Mouse (Mus musculus): ENCODE data around the gene Olfr221. TPM values are rescaled to one million over a fixed set of nuclear protein-coding genes. Genes with fewer than 3 reads are reported as not detected.
"Not testable (repeated sequence)": the region's sequence is repeated elsewhere in the genome, so short reads cannot be mapped to it uniquely, and the experiment has no call there.

Olfr221 gene
- not detected in 2 replicates for total RNA-seq (2015)
- not detected in 2 replicates for total RNA-seq (2017)

- not testable (repeated sequence) for ATAC-seq (replicated peaks; ENCODE audit: poor library complexity)
Observed at GRCm38 (mm10) chr14:52042359-52042758, at the start of gene Olfr221. Gene Olfr221 (minus strand): TSS chr14:52042459.

- ATAC-seq (replicated peaks; ENCODE audit: poor library complexity) = peak; percentile 57
Observed at GRCm38 (mm10) chr14:52083083-52083482, 40.8 kb upstream of the Olfr221 start.

- no peak for ATAC-seq (replicated peaks; ENCODE audit: poor library complexity)
Observed at GRCm38 (mm10) chr14:52071599-52072137, 29.4 kb upstream of the Olfr221 start.

GRCm38 (mm10) chr14:52066135-52066534, 23.9 kb upstream of the Olfr221 start:
- ATAC-seq (replicated peaks; ENCODE audit: poor library complexity) = no peak

- no peak for ATAC-seq (replicated peaks; ENCODE audit: poor library complexity)
Observed at GRCm38 (mm10) chr14:52061798-52062197, 19.5 kb upstream of the Olfr221 start.

GRCm38 (mm10) chr14:52060800-52061199, 18.5 kb upstream of the Olfr221 start:
- no peak for ATAC-seq (replicated peaks; ENCODE audit: poor library complexity)

- ATAC-seq (replicated peaks; ENCODE audit: poor library complexity) = no peak
Observed at GRCm38 (mm10) chr14:52059982-52060381, 17.7 kb upstream of the Olfr221 start.

- not testable (repeated sequence) for ATAC-seq (replicated peaks; ENCODE audit: poor library complexity)
Observed at GRCm38 (mm10) chr14:52052720-52053119, 10.5 kb upstream of the Olfr221 start.

- ATAC-seq (replicated peaks; ENCODE audit: poor library complexity) = no peak
Observed at GRCm38 (mm10) chr14:52045966-52046565, 3.8 kb upstream of the Olfr221 start.

GRCm38 (mm10) chr14:52044901-52045678, 2.8 kb upstream of the Olfr221 start:
- ATAC-seq (replicated peaks; ENCODE audit: poor library complexity) = peak; percentile 94

GRCm38 (mm10) chr14:52043446-52043845, 1.2 kb upstream of the Olfr221 start:
- ATAC-seq (replicated peaks; ENCODE audit: poor library complexity) = no peak

GRCm38 (mm10) chr14:52039332-52039731, 2.9 kb downstream of the Olfr221 start:
- ATAC-seq (replicated peaks; ENCODE audit: poor library complexity) = no peak

- no peak for ATAC-seq (replicated peaks; ENCODE audit: poor library complexity)
Observed at GRCm38 (mm10) chr14:52035926-52036325, 6.3 kb downstream of the Olfr221 start.

GRCm38 (mm10) chr14:52026342-52026741, 15.9 kb downstream of the Olfr221 start:
- ATAC-seq (replicated peaks; ENCODE audit: poor library complexity) = no peak

GRCm38 (mm10) chr14:52024133-52024532, 18.1 kb downstream of the Olfr221 start:
- ATAC-seq (replicated peaks; ENCODE audit: poor library complexity) = no peak

- peak; percentile 58 for ATAC-seq (replicated peaks; ENCODE audit: poor library complexity)
Observed at GRCm38 (mm10) chr14:52022709-52023459, 19.4 kb downstream of the Olfr221 start.

GRCm38 (mm10) chr14:52022244-52022708, 20.0 kb downstream of the Olfr221 start:
- ATAC-seq (replicated peaks; ENCODE audit: poor library complexity) = no peak

GRCm38 (mm10) chr14:52021568-52022212, 20.6 kb downstream of the Olfr221 start:
- peak; percentile 11 for ATAC-seq (replicated peaks; ENCODE audit: poor library complexity)

- no peak for ATAC-seq (replicated peaks; ENCODE audit: poor library complexity)
Observed at GRCm38 (mm10) chr14:52021138-52021529, 21.1 kb downstream of the Olfr221 start.

- peak; percentile 33 for ATAC-seq (replicated peaks; ENCODE audit: poor library complexity)
Observed at GRCm38 (mm10) chr14:52020486-52021137, 21.6 kb downstream of the Olfr221 start, which contains the start of gene Zfp219. Gene Zfp219 (minus strand): TSS chr14:52020733.

Data from megakaryocyte progenitor cell, adult 5-6 weeks (primary cell).